Mouse (Mus musculus) T-helper 1 cell (primary cell): ENCODE data around the gene Kcp.

Experiments used
- in situ Hi-C: fragments of 300-600 bp; cut with MboI, MseI; formaldehyde crosslinking; loops from one replicate; pipeline ENCODE4 v1.15.1; 2025; ENCODE audit warnings: high pct_unique_total_duplicates

Gene Kcp

DNA sequence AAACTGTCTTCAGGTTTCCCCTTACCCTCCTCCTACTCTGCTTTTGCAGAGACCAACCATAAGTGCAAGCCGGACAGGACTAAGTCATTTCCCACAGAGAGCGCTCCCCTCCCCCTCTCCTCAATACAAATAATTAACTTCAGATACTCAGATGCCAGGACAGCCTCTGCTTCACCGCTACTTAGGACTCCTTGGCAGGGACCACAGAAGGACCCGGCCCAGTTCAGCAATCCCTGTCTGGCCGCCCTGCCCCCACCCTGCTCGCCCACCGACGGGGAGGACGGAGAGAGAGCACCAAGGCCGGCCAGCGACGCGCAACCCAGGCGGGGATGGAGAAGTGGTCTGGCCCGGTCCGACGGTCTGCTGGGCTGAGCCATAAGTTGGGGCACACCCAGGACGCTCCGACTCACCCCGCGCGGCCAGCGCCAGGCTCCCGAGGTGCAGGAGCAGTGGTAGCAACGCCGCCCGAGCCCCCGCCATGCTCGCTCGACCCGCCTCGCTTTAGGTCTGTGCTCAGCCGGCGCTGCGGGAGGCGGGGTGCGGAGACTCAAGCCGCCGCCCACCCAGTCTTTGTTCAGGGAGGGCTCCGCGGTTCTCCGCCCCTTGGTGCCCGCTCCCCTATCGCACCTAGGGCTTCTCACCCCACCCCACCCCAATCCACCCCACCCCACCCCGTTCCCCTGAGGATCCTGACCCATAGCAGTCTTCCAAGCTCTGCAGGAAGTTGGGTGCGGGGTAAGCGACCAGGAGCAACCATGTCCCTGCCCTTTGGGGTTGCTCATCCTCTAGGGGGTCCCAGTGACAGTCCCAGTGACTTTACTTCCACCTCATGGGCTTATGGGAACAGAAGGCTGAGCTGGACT lies at the start of gene Kcp:
TSS of gene Kcp (minus strand) at position 506 of the 863 bp plus-strand sequence.
- in situ Hi-C loops: no loop called here

DNA sequence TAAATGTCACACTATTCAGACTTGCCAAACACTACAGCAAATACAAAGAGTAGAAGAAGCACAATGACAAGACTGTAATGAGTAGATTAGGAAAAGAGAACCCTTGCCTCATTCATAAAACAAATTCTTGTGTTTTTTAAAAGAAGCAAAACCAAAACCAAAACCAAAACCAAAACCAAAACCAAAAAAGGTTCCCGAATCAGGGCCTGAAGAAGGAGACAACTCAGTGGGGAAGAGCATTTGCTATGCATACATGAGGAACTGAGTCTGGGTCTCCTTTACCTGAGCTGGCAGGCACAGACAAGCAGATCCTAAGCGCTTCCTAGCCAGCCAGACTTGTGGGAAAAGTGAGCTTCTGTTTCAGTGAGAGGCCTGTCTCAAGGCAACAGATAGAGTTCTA lies 49.4 kb upstream of the Kcp start:
- in situ Hi-C loops: no loop called here

DNA sequence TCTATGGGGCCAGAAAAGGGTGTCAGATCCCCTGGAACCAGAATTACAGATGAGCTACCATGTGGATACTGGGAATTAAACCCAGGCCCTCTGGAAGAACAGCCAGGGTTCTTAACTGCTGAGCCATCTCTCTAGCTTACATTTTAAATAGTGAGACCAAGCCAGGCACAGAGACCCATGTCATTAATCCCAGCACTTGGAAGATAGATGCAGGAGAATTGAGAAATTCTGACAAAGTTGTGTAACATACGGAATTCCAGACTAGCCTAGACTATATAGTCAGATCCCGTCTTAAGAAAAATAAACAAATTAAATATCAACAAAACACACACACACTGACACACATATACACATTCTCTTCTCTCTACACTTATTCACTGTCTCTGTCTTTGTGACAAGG lies 44.8 kb upstream of the Kcp start:
- in situ Hi-C loops: loop anchor here (5.0 kb wide), 1 partner anchor 320 kb away; no protein-coding TSS in a partner anchor

DNA sequence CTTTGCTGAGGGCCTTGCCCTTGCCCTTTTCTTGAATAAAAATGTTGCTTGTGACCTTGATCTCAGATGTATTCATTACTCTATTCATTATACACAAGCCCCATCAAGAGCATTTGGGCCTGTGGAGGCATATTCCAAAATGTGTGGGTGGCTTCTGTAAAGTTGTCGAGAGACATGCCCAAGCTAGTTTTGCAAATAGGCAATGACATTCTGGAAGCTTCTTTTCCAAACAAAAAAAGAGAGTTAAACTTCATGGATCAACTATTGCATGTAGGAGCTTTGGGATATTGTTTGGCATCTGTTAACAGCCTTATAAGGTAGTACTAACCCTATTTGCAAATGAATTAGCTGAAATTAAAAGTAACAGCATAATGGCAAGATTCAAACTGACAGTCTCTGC lies 40.3 kb upstream of the Kcp start:
- in situ Hi-C loops: no loop called here

DNA sequence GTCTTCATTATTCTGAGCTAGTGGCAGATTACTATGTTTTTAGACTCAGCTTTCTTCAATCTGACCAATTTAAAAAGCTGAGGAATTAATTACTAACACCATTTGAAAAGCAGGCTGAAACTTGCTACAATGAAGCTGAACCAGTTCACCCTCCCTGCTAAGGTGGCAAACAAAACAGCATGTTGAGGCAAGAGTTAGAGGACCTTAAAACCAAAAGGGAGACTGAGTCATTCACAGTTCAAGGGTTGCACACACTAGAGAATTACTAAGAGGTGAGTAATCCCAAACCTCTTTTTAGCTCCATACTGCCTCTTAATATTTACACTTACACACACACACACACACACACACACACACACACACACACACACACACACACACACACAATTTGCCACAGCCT lies 39.8 kb upstream of the Kcp start:
- in situ Hi-C loops: no loop called here

DNA sequence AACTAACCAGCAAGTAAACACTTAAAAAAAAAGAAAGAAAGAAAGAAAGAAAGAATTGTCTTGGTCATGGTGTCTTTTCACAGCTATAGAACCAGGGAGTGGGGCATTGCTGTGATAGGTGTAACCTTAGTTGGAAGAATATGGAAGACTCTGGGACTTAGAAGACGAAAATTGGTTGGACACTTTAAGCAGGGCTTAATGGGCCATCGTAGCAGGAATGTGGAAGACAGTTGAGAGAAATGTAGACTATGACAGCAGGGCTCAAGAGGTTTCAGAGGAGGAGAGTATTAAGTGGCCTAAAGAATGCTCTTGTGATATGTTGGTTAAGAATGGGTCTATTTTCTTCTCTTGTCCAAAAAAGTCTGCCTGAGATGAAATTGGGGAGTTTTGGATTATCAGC lies 37.9 kb upstream of the Kcp start:
- in situ Hi-C loops: no loop called here

DNA sequence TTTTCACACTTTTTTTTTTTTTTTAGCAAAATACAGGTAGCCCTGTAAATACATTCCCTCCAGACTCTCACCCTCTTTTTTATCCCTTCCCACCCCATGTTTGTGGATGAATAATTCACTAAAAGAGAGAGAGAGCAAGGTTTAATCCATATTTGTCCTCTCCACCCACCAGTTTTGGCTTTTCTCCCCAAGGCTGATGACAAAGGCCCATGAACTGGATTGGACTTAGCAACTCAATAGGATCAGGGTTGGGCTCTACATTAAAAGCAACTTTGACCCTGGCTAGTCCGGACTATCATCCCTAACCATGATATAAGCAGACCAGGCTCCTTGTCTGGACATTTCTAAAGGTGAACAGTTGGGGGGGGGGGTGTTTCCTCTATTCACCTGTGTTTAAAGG lies 33.2 kb upstream of the Kcp start:
- in situ Hi-C loops: no loop called here

DNA sequence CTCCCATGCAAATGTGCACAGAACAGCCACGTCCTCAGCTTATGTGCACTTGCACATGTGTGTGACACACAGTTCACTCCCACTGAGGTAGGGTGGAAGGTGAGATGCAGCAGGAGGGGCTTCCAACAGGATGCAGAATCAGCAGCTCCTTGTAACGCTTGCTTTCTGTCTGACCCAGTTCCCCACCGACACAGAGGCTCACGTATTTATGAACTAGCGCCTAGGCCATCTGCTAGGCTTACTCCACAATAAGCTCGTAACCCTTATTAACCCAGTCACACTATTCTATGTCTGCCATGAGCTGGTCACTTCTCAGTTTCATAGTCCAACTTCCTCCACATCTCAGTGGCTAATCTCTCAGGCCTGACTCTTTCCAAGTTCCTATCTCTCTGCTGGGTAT lies 32.5 kb upstream of the Kcp start:
- in situ Hi-C loops: no loop called here

DNA sequence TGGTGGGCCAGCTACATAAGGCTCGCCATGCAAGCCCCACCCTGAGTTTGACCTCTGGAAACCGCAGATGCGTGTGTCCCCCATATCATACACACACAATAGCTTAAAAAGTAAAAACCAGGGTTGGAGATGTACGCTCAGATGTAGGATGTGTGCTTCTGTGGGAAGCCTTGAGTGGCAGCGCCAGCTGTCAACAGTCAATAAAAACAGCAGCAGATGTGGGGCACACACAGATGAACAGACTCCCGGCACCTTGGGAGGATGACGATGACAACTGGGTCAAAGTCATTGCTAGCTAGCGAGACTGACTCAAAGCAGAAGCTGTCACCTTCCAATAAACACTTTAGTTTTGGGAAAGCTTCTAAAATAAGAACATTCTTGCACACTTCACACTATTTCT lies 31.8 kb upstream of the Kcp start:
- in situ Hi-C loops: no loop called here

DNA sequence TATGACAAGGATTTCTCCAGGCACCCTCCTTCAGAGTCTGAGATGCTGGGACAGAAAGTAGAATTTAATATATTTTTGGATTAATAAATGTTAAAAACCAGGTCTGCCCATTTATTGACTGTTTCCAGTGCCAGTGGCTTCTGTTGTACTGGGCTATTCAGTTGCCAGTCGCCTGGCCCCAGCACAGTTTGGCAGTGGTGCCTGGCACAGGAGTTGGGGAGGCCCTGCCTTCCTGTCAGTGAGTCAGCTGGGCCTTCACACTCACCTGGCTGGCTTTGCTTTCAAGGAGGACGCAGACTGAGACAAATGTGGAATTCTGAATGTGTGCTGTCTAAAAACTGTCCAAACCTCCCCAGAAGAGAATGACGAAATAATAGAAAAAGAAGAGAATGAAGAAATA lies 29.5 kb upstream of the Kcp start:
- in situ Hi-C loops: no loop called here

DNA sequence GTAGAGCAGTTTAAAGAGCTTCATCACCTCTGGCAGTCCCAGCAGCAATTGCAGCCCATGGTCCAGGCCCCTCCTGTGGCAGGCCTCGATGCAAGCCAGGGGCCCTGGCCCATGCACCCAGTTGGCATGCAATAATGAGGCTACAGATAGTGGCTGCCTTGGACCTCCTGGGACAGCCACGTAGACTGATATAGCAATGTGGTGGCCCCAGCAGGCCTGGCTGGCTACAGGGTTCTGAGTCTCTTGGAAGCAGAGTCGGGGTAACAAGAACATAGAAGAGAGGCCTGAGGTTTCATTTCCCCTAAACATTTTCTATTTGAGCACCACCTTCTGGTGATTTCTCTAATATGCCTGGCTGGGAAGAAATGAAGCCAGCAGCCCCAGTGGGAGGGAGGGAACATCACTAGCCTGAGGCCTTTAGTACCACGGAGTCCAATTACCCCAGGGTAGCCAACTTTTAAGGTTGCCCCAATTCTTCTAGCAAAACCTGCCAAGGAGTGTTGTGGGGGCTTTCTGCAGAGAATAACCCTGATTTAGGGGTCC lies 29.0 kb upstream of the Kcp start:
- in situ Hi-C loops: no loop called here

DNA sequence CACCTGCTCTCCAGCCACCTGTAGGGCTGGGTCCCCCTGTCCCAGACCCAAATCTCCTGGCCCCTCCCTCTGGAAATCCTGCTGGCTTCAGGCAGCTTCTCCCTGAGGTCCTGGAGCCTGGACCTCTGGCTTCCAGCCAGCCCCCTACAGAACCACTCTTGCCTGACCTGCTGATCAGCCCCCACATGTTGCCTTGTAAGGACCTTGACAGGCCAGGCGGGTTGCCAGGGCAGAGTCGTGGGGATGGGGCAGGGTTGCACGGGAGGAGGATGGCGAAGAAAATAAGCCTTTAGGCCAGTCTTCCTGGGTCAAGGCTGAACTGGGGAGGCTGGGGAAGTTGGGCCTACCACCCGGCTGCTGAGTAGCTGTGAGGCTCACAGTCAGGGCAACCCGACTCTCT lies 27.6 kb upstream of the Kcp start:
- in situ Hi-C loops: no loop called here

DNA sequence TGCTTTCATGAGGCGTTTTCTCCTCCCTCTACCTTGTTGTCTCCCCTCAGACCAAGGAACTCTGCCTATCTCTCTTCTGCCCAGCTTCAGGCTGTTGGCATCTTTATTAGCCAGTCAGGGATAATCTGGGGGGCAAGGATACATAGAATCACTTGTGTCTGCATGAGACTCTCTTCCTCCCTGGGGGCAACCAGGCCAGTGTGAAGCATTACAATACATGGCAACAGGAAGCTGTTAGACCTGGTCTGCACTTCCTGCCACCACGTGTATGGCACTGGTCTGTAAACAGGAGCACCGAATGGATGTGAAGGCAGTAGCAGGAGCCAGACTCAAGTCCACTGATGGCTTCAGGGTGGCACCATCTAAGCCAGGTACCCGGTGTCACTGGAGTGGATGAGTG lies 22.3 kb upstream of the Kcp start:
- in situ Hi-C loops: no loop called here

DNA sequence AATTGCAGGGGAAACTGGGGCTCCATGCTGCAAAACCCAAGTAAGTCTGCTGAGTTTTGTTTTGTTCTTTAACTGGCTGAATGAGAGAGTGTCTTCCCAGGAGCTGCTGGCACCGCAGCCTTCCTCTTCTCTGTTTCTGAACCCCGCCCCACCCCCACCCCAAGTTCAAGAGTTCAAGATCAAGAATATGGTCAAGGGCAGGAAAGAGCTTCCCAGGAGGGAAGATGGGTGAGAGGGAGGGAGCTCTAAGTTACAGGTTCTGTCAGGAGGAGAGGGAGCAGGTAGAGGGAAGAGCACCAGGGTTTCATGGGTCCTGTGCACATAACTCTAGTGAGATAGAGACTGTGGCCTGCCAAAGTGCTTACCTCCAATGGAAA lies 21.7 kb upstream of the Kcp start:
- in situ Hi-C loops: no loop called here

DNA sequence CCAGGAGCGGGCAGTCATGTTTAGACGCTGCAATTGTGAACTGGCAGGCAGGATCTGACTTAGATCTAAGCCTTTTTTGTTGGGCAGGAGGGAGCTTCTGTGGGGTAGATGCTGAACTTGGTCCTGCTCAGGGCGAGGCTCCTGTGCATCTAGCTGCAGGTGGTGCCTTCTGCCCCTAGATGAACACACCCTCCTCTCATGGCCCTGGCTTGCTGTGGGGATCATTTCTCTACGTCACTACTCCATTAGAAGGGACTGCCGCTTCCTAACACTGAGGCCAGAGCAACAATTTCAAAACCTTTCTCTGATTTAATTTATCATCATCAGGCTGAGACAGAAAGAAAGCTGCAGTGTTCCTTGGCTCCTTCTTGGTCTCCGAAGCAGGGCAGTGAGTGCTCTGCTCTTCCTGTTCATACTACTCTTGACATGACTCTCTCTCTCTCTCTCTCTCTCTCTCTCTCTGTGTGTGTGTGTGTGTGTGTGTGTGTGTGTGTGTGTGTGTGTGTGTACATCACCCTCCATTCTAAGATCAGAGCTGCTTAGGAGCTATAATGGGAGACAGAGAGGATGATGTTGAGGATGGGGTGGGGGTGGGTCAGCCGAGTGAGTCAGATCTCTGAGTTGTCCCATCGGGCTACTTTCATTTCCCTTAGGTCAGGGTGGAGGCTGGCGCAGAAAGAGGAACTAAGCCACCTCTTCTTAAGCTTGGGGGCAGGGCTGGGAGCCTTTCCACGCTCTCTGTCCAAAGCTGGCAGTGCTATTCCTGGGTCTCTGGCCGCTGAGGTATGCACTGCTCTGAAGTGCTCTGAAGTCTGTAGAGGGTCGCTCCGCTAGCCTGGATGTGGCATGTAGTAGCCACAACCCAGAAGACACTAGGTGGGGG lies 21.1 kb upstream of the Kcp start:
- in situ Hi-C loops: no loop called here

DNA sequence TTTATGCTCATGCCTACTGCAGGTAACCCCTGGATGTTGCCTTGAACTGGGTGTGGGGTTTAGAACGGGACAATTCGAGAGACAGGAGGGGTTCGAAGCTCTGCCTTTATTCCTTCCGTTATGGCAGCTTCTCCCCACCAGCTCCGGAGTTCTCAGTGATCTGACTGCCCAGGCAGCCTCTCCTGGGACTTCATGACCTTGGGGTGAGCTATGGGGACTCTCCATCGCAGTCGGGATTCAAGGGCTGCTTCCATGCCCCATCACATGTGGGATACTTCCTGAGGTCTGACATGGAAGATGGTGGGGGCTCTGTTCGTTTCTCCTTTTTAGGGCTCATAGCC lies 20.4 kb upstream of the Kcp start:
- in situ Hi-C loops: no loop called here

DNA sequence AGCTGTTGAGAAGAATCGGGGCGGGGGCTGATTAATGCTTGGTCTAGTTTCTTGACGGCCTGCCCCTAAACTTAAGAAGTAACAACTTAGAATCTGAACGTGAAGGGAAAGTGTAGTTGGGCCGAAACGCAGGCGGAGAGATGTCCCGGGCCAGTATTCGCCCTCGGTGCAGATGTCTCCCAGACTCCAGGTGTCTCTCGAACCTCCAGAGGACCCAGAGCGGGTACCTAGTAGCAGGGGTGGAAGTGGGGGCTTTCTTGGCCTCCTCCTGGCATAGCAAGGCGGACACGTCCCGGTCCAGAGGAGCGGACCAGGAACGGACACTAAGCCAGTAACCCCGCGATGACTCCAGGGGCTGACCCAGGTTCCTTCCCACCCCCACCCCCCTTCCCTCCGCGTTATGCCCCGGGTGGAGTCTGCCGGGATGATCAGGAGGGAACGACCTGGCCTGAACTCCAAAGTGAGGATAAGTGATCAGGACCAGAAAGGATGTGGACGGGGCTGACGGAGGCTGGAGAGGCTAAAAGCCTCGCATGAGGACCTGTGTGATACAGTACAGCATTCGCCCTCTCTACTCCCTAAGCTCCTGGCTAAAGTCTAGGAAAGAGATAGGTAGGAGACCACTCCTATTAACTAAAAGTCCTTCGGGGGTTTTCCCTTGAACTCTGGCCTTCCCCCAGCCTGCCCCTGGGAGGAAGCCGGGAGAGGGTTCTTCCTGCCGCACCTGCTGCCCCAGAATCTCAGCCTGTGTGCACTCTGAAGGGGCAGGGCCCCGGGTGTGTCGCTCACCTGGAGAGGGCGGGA lies 19.8 kb upstream of the Kcp start:
- in situ Hi-C loops: no loop called here

DNA sequence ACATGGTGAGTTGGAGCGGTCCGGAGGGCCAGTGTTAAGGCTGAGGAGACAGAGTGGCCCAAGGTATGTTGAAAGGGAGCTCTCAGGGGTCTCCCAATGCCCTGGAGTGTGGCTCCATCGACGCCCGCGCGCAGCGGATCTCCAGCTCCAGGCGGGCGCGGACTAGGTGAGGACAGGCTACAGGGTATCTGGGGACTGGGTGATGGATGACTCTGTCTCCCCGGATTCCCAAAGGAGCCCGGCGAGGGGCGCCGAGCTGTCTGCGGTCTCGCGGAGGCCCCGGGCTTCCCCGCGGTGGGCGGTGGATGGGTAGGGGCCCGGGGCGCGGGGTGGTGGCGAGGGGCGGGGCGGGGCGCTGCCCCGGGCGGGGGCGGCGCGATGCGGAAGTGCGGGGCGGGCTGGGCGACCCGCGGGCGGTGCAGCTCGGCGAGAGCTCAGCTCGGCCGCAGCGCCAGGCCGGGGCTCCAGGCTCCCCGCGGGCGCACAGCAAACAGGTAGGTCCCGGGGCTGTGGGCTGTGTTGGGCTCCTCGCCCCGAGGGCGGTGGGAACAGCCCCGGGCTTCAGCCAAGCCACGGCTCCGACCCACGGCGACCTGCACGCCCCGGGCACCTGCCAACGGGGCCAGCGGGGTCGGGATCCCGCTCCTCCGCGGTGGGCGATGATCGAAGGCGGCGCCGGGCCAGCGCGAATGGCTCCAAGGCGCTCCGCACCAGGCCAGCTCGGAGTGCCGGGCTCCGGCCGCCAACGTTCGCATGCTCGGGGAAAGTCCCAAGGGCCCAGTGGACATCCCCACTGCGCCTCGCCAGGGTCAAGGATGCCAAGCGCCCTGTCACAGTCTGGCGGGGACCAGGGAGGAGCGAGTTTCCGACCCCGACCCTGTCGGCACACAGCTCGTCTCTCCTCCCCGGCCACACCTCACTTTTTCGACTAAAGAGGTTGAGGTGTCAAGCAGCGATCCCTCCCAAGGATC lies 18.8 kb upstream of the Kcp start, which contains the start of gene Irf5:
TSS of gene Irf5 (plus strand) at position 345 of the 971 bp plus-strand sequence.
- in situ Hi-C loops: no loop called here

DNA sequence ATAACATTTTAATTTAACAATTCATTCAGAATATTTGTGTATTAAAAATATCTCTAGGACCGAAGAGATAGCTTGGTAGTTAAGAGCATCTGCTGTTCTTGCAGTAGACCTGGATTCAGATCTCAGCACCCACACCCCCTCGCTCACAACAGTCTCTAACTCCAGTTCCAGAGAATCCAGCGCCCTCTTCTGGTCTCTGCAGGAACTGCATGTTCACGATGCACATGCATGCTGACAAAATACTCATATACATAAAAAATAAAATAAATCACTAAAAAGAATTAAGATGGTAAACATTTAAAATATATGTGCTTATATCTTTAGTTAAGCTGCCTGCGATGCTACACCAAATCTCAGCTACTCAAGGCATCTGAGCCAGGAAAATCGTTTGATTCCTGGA lies 17.5 kb upstream of the Kcp start:
- in situ Hi-C loops: no loop called here

DNA sequence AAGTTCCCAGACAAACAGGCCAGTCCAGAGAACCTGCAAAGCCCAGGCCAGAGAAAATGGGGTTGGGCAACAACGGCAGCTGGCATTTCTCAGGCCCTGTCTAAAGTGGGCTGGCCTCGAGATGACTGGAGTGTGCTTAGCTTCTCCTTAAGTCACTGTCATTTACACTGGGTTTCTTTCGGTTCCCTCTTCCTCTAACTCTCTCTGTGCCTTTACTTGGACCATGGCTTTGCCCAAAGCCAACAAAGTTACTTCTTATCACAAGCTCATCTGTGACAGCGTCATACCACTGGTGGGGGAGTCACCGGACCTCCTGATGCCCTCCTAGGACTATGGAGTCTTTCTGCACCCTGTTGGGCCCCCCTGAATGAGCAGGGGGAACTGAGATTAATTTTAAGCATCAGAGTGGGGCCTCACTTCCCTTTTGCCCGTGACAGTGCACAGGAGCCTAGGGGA lies 16.3 kb upstream of the Kcp start:
- in situ Hi-C loops: no loop called here
